Mouse (Mus musculus) heart, adult 2 months (tissue): ENCODE measurements at regions not wholly inside any gene's neighbourhood (a gene's known extent, or its start where the extent isn't known, plus 50 kb on each side); places are given as distances from the start of the nearest gene placed in this dataset.

Source experiments
- DNase-seq, 2 experiments: peaks; one replicate each; pipeline ENCODE4 v3.0.0; 2021
- H3K27ac ChIP-seq: fragments of 200-600 bp; 2 replicates; pipeline ENCODE4 v1.8.1; 2022
- H3K27me3 ChIP-seq: fragments of 200-500 bp; 2 replicates; pipeline ENCODE4 v1.6.1; 2012; ENCODE audit warnings: mild to moderate bottlenecking, low read length, inconsistent platforms, mixed read lengths; ENCODE audit not compliant: control insufficient read depth, insufficient read depth
- H3K36me3 ChIP-seq: fragments of 200-500 bp; 2 replicates; pipeline ENCODE4 v1.6.1; 2012; ENCODE audit warnings: low read length, inconsistent platforms; ENCODE audit not compliant: control insufficient read depth, insufficient read depth
- H3K4me1 ChIP-seq: fragments of 200-500 bp; 2 replicates; pipeline ENCODE4 v1.6.1; 2011; ENCODE audit warnings: low read length; ENCODE audit not compliant: control insufficient read depth, insufficient read depth
- H3K4me3 ChIP-seq: fragments of 200-600 bp; 2 replicates; pipeline ENCODE4 v1.8.1; 2022
- H3K79me2 ChIP-seq: fragments of 200-500 bp; replicated peaks from 2 replicates; pipeline ENCODE4 v1.6.1; 2012; ENCODE audit warnings: mild to moderate bottlenecking, inconsistent platforms, low read length, moderate library complexity, mixed read lengths; ENCODE audit not compliant: control insufficient read depth, insufficient read depth
- H3K9ac ChIP-seq: fragments of 200-500 bp; 2 replicates; pipeline ENCODE4 v1.6.1; 2012; ENCODE audit warnings: low read depth, mild to moderate bottlenecking, control low read depth, inconsistent platforms, low read length, mixed read lengths
- CTCF ChIP-seq: fragments of 200-600 bp; IDR thresholded peaks from 2 replicates; pipeline ENCODE4 v1.8.1; 2022; ENCODE audit warnings: antibody characterized with exemption, mild to moderate bottlenecking, moderate library complexity
- EP300 ChIP-seq: fragments of 200-500 bp; IDR thresholded peaks from 2 replicates; pipeline ENCODE4 v1.6.1; 2011; ENCODE audit warnings: low read depth, low read length, control low read depth; ENCODE audit not compliant: insufficient read depth
- POLR2A ChIP-seq: fragments of 200-500 bp; IDR thresholded peaks from 2 replicates; pipeline ENCODE4 v1.6.1; 2011; ENCODE audit warnings: mild to moderate bottlenecking, low read depth, low read length, control low read depth; ENCODE audit not compliant: insufficient read depth
- WGBS: fragments of 180-500 bp; shearing (Covaris S2); methylation state at CpG from one replicate; pipeline ENCODE4 v1.1.7; 2018; 5-methylcytosine and 5-hydroxymethylcytosine counted together
- intact Hi-C: fragments of 180-260 bp; cut with DNase I; formaldehyde crosslinking; loops from one replicate; pipeline ENCODE4 v1.15.1; 2025

DNA sequence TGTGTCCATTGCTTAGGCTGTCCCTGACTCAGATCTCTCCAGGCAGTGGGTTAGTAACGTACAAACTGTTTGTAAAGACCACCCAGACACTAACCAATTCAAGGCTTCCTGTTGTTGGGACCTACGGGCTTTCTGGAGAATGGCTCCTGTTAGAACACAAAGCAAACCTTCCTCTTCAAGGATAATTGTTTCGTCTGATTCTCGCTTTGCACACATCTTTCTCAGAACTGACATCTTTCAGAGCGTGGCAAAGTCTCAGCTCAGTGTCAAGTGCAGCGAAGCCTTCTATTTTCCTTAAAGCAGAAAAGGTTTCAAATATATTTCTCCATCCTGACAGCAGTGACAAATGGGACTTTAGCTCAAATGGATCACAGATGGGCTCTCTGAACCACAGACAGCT, 76.9 kb downstream of the Rps29 start:
- no peaks in the 10 kb centered on the region for H3K27me3 ChIP-seq
- H3K27ac ChIP-seq: no peak overlapping the region
- H3K4me3 ChIP-seq: no peak overlapping the region
- no peak for DNase-seq
- 53% methylated on average over 6 of the region's 6 CpGs for WGBS
- no peaks in the 10 kb centered on the region for H3K36me3 ChIP-seq
- no peaks in the 10 kb centered on the region for H3K4me1 ChIP-seq
- TF ChIP-seq POLR2A (no peak), CTCF (no peak), EP300 (no peak)
- H3K9ac ChIP-seq: no peak overlapping the region
- intact Hi-C loops: no loop called here
- H3K79me2 ChIP-seq: no peaks in the 10 kb centered on the region

DNA sequence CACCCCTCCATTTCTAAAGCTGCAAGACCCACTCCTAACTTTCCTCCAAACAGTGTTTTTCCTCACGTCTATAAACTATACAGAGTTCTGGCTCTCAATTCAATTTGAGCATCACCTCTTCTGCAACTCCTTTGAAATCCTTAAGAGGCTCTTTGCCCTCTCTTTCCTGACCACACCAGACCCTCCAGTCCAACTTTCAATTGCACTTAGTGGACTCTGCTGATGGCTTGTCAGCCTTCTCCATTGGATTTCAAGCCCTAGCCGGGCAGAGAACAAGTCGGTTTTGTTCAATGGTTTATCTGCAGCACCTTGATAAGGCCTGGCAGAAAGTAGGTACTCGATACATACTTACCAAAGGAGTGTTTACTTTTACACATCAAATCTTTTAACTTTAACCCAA, 119.4 kb downstream of the Rps29 start:
- Histone ChIP-seq H3K36me3 (no peaks in the 10 kb centered on the region), H3K27me3 (no peaks in the 10 kb centered on the region), H3K4me1 (no peaks in the 10 kb centered on the region), H3K27ac (no peak overlapping the region), H3K79me2 (no peaks in the 10 kb centered on the region), H3K9ac (no peak overlapping the region), H3K4me3 (no peak overlapping the region)
- 63% methylated on average over 4 of the region's 4 CpGs for WGBS
- DNase-seq: no peak
- TF ChIP-seq CTCF (no peak), POLR2A (no peak), EP300 (no peak)
- intact Hi-C loops: no loop called here

DNA sequence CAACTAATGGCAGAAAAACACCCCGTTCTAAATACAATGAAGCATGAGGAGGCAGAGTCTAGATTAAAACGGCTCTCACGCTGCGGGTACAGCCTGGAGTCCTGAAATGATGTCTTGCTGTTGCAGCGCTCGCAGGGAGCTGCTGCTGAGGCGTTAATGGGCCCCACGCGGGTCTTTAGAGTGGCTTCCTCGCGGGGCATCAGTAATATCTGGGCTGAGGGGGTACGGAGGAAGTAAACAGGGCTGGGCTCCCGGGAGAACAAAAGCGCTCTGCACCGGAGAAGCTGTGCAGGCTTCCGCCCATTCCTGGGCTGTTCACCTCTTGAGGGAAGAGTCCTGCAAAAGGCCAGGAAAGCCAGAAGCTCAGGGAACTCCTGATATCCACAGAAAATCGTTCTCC, 135.4 kb downstream of the Rps29 start:
- intact Hi-C loops: no loop called here
- Histone ChIP-seq H3K4me3 (no peak overlapping the region), H3K36me3 (no peaks in the 10 kb centered on the region), H3K79me2 (no peaks in the 10 kb centered on the region), H3K9ac (no peak overlapping the region), H3K27ac (no peak overlapping the region), H3K4me1 (no peaks in the 10 kb centered on the region), H3K27me3 (no peaks in the 10 kb centered on the region)
- no peak for DNase-seq
- TF ChIP-seq POLR2A: no peak
- no peak for TF ChIP-seq CTCF
- no peak for TF ChIP-seq EP300
- 36% methylated on average over 17 of the region's 17 CpGs for WGBS

DNA sequence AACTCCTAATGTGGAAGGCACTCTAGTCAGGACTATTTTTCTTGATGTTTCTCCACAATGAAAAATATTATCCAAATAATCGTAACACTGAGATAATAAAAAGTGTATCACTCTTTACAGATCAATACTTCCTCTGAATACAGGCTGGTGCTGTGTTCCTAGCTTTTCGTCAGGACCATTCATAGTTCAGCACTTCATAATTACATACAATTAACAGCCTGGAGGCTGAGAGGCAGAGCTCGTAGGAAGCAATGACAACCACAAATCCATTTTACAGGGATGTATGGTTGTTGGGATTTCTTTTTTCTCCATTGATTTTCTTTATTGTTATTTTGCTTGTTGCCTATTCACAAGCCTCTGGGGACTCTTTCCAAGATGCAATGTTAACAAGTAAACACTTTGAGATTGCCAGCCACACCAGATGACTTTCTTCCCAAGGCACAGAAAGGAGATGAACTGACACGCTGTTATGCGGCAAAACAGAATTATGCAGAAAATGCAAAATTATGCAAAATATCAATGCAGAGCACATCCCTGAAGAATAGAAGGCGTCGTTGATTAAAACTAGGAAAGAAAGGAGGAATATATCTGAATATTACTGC, 142.2 kb downstream of the Rps29 start:
- no peaks in the 10 kb centered on the region for H3K36me3 ChIP-seq
- H3K27ac ChIP-seq: no peak overlapping the region
- no peaks in the 10 kb centered on the region for H3K4me1 ChIP-seq
- H3K27me3 ChIP-seq: no peaks in the 10 kb centered on the region
- no peaks in the 10 kb centered on the region for H3K79me2 ChIP-seq
- intact Hi-C loops: no loop called here
- no peak overlapping the region for H3K9ac ChIP-seq
- DNase-seq: no peak
- TF ChIP-seq EP300 (no peak), CTCF (no peak), POLR2A (no peak)
- 78% methylated on average over 7 of the region's 7 CpGs for WGBS
- no peak overlapping the region for H3K4me3 ChIP-seq

DNA sequence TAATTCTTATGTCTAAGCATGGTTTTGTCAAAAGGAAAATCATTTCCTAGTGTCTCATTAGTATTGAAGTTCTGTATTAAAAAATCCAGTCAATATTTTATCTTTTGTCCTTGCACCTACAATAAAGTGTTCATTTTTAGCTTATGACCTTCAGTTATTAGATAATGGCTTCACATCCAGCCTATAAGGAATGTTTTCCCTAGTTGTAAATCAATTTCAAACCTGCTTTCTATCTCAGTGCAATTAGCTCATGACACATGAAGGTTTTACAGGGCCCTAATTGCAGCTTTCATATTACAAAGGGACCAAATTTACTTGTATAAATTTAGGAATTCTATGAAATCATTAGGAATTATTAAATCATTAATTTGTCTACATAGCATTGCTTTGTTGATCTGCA, 153.8 kb downstream of the Rps29 start:
- intact Hi-C loops: no loop called here
- H3K4me3 ChIP-seq: no peak overlapping the region
- TF ChIP-seq EP300 (no peak), POLR2A (no peak), CTCF (no peak)
- H3K36me3 ChIP-seq: no peaks in the 10 kb centered on the region
- no peak for DNase-seq
- H3K9ac ChIP-seq: no peak overlapping the region
- H3K27ac ChIP-seq: no peak overlapping the region
- H3K79me2 ChIP-seq: no peaks in the 10 kb centered on the region
- H3K27me3 ChIP-seq: no peaks in the 10 kb centered on the region
- H3K4me1 ChIP-seq: no peaks in the 10 kb centered on the region

DNA sequence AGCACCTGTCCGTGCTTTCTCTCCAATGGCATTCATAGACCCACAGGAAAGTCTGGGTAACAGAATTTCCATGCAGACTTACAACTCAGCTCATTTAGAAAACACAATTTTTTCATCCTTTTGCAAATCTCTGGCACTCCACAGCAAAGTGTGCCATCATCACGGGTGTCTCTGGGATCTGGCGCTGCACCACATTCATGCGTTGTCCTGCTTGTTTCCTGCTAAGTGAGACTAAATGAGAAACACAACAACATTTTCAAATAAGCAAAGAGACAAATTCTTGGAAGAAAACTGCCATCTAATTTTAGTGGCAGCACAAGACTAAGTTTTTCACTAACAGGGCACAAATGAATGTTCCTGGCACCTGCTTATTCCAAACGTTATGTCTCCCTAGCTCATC, 156.9 kb downstream of the Rps29 start:
- no peak for TF ChIP-seq CTCF
- no peak for TF ChIP-seq POLR2A
- TF ChIP-seq EP300: no peak
- no peaks in the 10 kb centered on the region for H3K36me3 ChIP-seq
- intact Hi-C loops: no loop called here
- no peak overlapping the region for H3K27ac ChIP-seq
- no peaks in the 10 kb centered on the region for H3K27me3 ChIP-seq
- no peak for DNase-seq
- no peak overlapping the region for H3K4me3 ChIP-seq
- 84% methylated on average over 5 of the region's 5 CpGs for WGBS
- H3K9ac ChIP-seq: no peak overlapping the region
- H3K4me1 ChIP-seq: no peaks in the 10 kb centered on the region
- no peaks in the 10 kb centered on the region for H3K79me2 ChIP-seq
